Mouse (Mus musculus) naive thymus-derived CD4-positive, alpha-beta T cell, adult 5 months (primary cell): ENCODE results near the gene Prp2. TPM values are rescaled to one million over a fixed set of nuclear protein-coding genes. Genes with fewer than 3 reads are reported as not detected.

Experiments used
- polyA plus RNA-seq: library from polyadenylated mRNA; unstranded; fragments of 100-300 nt; shearing (Covaris generic); gene quantifications from one replicate; pipeline ENCODE4 v1.2.1, GENCODE M21; 2017

Prp2 gene
- not detected for polyA plus RNA-seq

DNA sequence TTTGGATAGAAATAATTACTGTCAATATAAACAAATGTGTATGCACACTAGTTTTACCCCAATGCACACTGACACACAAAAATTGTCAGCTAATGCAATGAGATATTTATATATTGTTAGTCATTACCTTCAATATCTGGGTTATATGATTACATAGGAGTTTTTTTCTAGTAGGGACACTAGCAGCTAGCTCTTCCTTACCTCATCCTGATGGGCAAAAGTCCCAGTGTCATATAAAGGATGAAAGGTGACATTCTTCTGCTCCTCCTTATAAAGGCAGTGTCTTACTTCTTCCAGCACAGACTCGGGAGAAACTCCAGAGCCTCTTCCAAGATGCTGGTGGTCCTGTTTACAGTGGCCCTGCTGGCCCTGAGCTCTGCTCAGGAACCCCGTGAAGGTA is at the start of gene Prp2:
Gene Prp2, plus strand, starts transcription at position 301 of the 400 bp plus-strand sequence.

DNA sequence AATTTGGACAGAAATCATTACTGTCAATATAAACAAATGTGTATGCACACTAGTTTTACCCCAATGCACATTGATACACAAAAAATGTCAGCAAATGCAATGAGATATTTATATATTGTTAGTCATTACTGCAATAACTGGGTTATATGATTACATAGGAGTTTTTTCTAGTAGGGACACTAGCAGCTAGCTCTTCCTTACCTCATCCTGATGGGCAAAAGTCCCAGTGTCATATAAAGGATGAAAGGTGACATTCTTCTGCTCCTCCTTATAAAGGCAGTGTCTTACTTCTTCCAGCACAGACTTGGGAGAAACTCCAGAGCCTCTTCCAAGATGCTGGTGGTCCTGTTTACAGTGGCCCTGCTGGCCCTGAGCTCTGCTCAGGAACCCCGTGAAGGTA is 26.2 kb upstream of the Prp2 start, which contains the start of gene Prh1:
Gene Prh1, plus strand, starts transcription at position 301 of the 400 bp plus-strand sequence.

Other genes with a start within 250 kb of the Prp2 start
- not detected for gene Gm8882, start 231.8 kb upstream of the Prp2 start, polyA plus RNA-seq
- not detected for gene Prh1, start 26.1 kb upstream of the Prp2 start, polyA plus RNA-seq
- gene A630073D07Rik, start 55.6 kb downstream of the Prp2 start, polyA plus RNA-seq, result not detected
- gene Tas2r120, start 61.0 kb downstream of the Prp2 start, polyA plus RNA-seq, result not detected
- not detected for gene Tas2r121, start 105.1 kb downstream of the Prp2 start, polyA plus RNA-seq
- gene Tas2r122, start 116.0 kb downstream of the Prp2 start, polyA plus RNA-seq, result not detected
- not detected for gene Tas2r115, start 142.1 kb downstream of the Prp2 start, polyA plus RNA-seq
- not detected for gene Tas2r124, start 158.8 kb downstream of the Prp2 start, polyA plus RNA-seq
- gene Tas2r102, start 166.2 kb downstream of the Prp2 start, polyA plus RNA-seq, result not detected
- not detected for gene Tas2r136, start 182.2 kb downstream of the Prp2 start, polyA plus RNA-seq
- gene Tas2r117, start 206.9 kb downstream of the Prp2 start, polyA plus RNA-seq, result not detected